Mouse (Mus musculus): Measurements from ENCODE around the gene Sec24b. TPM values are rescaled to one million over a fixed set of nuclear protein-coding genes. Genes with fewer than 3 reads are reported as not detected.

Sec24b gene
- total and polyA plus RNA-seq, 3 experiments, result 18.6 to 56.3 (median 54.4) TPM

- no peaks in the 10 kb centered on the region for H3K9me3 ChIP-seq (replicated peaks; ENCODE audit: insufficient read depth, low read length)
- no peak for TF ChIP-seq MAZ (IDR thresholded peaks at IDR 0.05; ENCODE audit: low read depth, low read length)
- no peak for TF ChIP-seq SMC3 (IDR thresholded peaks at IDR 0.05; ENCODE audit: low read depth, low read length)
- TF ChIP-seq ZKSCAN1 (IDR thresholded peaks at IDR 0.05; ENCODE audit: low read depth, low read length), result no peak
- TF ChIP-seq CHD2 (IDR thresholded peaks at IDR 0.05; ENCODE audit: low read length), result no peak
- TF ChIP-seq USF1 (IDR thresholded peaks at IDR 0.05; ENCODE audit: low read depth, low read length), result no peak
- no peak for TF ChIP-seq ZMIZ1 (IDR thresholded peaks at IDR 0.05; ENCODE audit: low read depth, low read length)
- TF ChIP-seq RAD21 (IDR thresholded peaks at IDR 0.05; ENCODE audit: low read depth, low read length), result no peak
- TF ChIP-seq MAFK (IDR thresholded peaks at IDR 0.05; ENCODE audit: borderline replicate concordance, low read depth, low read length), result no peak
- no peak for TF ChIP-seq KAT2A (conservative IDR thresholded peaks at IDR 0.05; ENCODE audit: low read depth, low read length)
- no peak for TF ChIP-seq TAL1 (IDR thresholded peaks at IDR 0.05; ENCODE audit: low read length)
- TF ChIP-seq TBP (IDR thresholded peaks at IDR 0.05; ENCODE audit: low read depth, low read length), result no peak
- TF ChIP-seq NELFE (IDR thresholded peaks at IDR 0.05; ENCODE audit: low read depth, low read length), result no peak
- no peak for TF ChIP-seq NRF1 (IDR thresholded peaks at IDR 0.05; ENCODE audit: insufficient read depth, low read depth, low read length, poor library complexity, severe bottlenecking)
- no peak for TF ChIP-seq CHD1 (IDR thresholded peaks at IDR 0.05; ENCODE audit: low read depth, low read length)
- TF ChIP-seq CTCF (IDR thresholded peaks at IDR 0.05 in 2 of 3, conservative IDR thresholded peaks at IDR 0.05 in 1 of 3; ENCODE audit: control insufficient read depth in 1 of 3, insufficient read depth in 1 of 3, low read depth in 2 of 3, low read length in 3 of 3, poor library complexity in 1 of 3, severe bottlenecking in 1 of 3), result no peak
- TF ChIP-seq GATA1 (IDR thresholded peaks at IDR 0.05; ENCODE audit: low read depth, low read length), result no peak
- no peak for TF ChIP-seq RCOR1 (IDR thresholded peaks at IDR 0.05; ENCODE audit: low read depth, low read length)
- H3K4me1 ChIP-seq (ENCODE audit: control insufficient read depth in 1 of 2, insufficient read depth in 2 of 2, low read length in 2 of 2), result no peaks in the 10 kb centered on the region
- no peak overlapping the region for H3K27ac ChIP-seq (ENCODE audit: control insufficient read depth, low read depth, low read length)
- no peak for DNase-seq (ENCODE audit: low read depth, low spot score)
- no peak overlapping the region for H3K4me3 ChIP-seq (ENCODE audit: control insufficient read depth in 1 of 2, insufficient read depth in 1 of 2, low read depth in 2 of 2, low read length in 2 of 2)
- H3K79me2 ChIP-seq (ENCODE audit: control insufficient read depth, insufficient read depth, low read length, poor library complexity), result no peaks in the 10 kb centered on the region
- peaks cover 0 to 5% of the 10 kb centered on the region in 2 experiments; a peak in 2 of 4 replicates for H3K27me3 ChIP-seq (ENCODE audit: control insufficient read depth in 1 of 2, insufficient read depth in 2 of 2, low read length in 2 of 2)
- H3K9ac ChIP-seq (ENCODE audit: control insufficient read depth, low read depth, low read length, poor library complexity, severe bottlenecking), result no peak overlapping the region
- no peaks in the 10 kb centered on the region for H3K36me3 ChIP-seq (ENCODE audit: control insufficient read depth in 1 of 2, insufficient read depth in 2 of 2, low read length in 2 of 2)
These were observed 26.1 kb upstream of the Sec24b start for GRCm38 (mm10) chr3:130087466-130087865.

GRCm38 (mm10) chr3:130086372-130087080 is 25.2 kb upstream of the Sec24b start:
- H3K27ac ChIP-seq (ENCODE audit: control insufficient read depth, low read depth, low read length), result no peak overlapping the region
- no peak overlapping the region for H3K9ac ChIP-seq (ENCODE audit: control insufficient read depth, low read depth, low read length, poor library complexity, severe bottlenecking)
- no peak for DNase-seq (ENCODE audit: low read depth, low spot score)
- no peaks in the 10 kb centered on the region for H3K36me3 ChIP-seq (ENCODE audit: control insufficient read depth in 1 of 2, insufficient read depth in 2 of 2, low read length in 2 of 2)
- H3K4me1 ChIP-seq (ENCODE audit: control insufficient read depth in 1 of 2, insufficient read depth in 2 of 2, low read length in 2 of 2), result no peaks in the 10 kb centered on the region
- peaks cover 0 to 5% of the 10 kb centered on the region in 2 experiments; a peak in 2 of 4 replicates for H3K27me3 ChIP-seq (ENCODE audit: control insufficient read depth in 1 of 2, insufficient read depth in 2 of 2, low read length in 2 of 2)
- no peaks in the 10 kb centered on the region for H3K79me2 ChIP-seq (ENCODE audit: control insufficient read depth, insufficient read depth, low read length, poor library complexity)
- H3K9me3 ChIP-seq (replicated peaks; ENCODE audit: insufficient read depth, low read length), result no peaks in the 10 kb centered on the region
- TF ChIP-seq ZC3H11A (IDR thresholded peaks at IDR 0.05; ENCODE audit: low read depth, low read length), result no peak
- no peak for TF ChIP-seq MYC (IDR thresholded peaks at IDR 0.05; ENCODE audit: low read depth, low read length)
- no peak for TF ChIP-seq MAZ (IDR thresholded peaks at IDR 0.05; ENCODE audit: low read depth, low read length)
- TF ChIP-seq ZMIZ1 (IDR thresholded peaks at IDR 0.05; ENCODE audit: low read depth, low read length), result no peak
- no peak for TF ChIP-seq USF1 (IDR thresholded peaks at IDR 0.05; ENCODE audit: low read depth, low read length)
- TF ChIP-seq E2F4 (IDR thresholded peaks at IDR 0.05; ENCODE audit: borderline replicate concordance, low read depth, low read length), result no peak
- no peak for TF ChIP-seq CHD1 (IDR thresholded peaks at IDR 0.05; ENCODE audit: low read depth, low read length)
- no peak for TF ChIP-seq EP300 (IDR thresholded peaks at IDR 0.05; ENCODE audit: low read depth in 1 of 2, low read length in 2 of 2)
- TF ChIP-seq BHLHE40 (IDR thresholded peaks at IDR 0.05; ENCODE audit: borderline replicate concordance, low read depth, low read length), result no peak
- TF ChIP-seq JUND (IDR thresholded peaks at IDR 0.05; ENCODE audit: low read depth, low read length), result no peak
- TF ChIP-seq MXI1 (IDR thresholded peaks at IDR 0.05; ENCODE audit: low read depth, low read length), result no peak
- TF ChIP-seq KAT2A (conservative IDR thresholded peaks at IDR 0.05; ENCODE audit: low read depth, low read length), result no peak
- H3K4me3 ChIP-seq (ENCODE audit: control insufficient read depth in 1 of 2, insufficient read depth in 1 of 2, low read depth in 2 of 2, low read length in 2 of 2), result no peak overlapping the region
